Mouse (Mus musculus) heart, adult 11 months (tissue): ENCODE data around the gene Prkar2b.
A peak's percentile ranks its signal among the peaks of the same experiment; 100 is the strongest.

ENCODE experiments used
- DNase-seq: peaks from one replicate; pipeline ENCODE4 v3.0.0; 2022

The Prkar2b gene

DNA sequence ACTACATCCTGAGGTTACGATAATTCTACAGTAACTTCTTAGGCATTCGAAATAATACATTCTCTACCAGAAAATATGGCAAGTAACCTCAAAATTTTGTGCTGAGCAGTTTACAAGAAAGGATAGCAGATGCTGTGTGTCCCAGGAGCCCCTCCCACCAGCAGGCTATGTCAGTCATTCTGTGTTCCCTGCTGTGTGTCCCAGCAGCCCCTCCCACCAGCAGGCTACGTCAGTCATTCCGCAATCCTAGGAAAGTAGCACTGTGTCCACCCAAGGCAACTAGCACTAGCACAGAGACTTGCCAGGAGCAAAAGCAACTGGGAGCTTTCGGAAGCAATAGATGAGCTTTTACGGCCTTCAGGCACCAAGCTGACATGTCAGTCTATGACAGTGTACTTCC, 97.0 kb downstream of the Prkar2b start:
- no peak for DNase-seq

DNA sequence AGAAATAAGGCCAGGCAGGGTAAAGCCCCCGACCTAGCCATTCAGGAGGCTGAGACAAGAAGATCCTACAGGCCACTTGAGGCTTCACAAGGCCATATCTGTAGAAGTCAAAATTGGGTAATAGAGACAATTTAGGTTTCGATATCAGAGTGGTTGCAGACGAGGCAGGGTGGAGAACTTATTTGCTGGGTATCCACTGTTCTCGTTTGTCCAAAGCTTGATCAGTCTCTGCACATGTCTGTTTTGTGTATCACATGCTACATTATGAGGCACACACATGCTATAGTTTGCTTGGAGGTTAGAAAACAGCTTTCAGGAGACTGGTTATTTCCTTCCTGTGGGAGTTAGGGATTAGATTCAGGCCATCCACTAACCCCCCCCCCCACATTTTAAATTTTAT, 105.3 kb downstream of the Prkar2b start:
- no peak for DNase-seq

DNA sequence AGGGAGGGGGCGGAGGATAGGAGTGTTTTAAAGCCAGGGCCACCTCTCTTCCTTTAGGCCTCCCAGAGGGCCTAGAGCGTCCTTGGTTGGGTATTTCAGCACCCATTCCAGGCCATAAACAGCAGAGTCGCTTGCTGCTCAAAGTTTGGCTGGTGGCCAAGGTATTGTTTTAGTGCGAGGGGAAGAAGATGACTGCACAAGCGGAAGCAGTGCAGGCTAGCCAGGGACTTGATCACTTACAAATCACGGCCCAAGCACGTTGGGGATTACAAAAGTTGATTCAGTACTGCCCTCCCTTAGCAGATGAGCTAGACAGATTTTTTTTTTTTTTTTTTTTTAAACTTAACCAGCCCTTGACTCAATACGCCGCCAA, 110.5 kb downstream of the Prkar2b start:
- no peak for DNase-seq

DNA sequence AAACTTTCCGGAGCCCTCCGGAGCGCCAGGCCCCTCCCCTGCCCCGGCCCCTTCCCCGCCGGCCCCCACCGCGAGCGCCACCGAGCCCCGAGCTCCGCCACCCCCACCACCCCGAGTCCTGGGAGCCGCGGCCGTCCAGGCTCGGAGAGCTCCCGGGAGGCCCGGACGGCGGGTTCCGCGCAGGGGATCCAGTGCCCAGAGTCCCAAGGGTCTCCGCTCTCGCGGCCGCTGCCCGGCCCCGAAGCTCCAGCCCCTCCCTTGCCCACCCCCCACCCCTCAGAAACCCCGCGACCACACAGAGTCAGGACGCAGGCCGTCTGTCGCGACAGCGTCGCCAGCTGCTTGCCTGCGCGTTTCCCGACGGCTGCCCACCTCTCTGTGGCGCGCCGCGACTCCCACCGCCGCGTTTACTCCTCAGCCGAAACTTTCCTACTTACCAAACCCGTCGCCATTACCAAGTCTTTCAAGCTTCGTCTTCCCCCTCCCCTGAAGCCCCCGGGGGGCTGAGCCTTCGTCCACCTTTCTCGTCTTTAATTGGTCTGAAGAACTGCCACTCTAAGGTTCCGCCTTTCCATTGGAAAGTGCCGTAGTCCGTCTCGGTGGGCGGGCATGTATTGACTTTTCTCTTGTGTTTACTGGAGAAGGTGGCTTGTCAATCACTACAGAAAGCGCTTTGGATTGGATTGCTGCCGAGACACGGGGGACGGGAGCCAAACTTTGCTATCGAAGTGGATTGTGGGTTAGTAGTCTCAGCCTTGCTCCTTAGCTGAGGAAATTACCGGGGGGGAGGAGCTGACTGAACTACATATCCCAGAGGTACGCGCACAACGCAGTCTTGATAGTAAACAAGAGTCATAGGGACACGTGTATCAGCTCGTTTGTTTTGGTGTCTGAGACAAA, 111.1 kb downstream of the Prkar2b start, which contains the start of gene Hbp1:
Gene Hbp1 (minus strand): TSS at position 777 of the 900 bp plus-strand sequence.
- DNase-seq: peak; percentile 100

DNA sequence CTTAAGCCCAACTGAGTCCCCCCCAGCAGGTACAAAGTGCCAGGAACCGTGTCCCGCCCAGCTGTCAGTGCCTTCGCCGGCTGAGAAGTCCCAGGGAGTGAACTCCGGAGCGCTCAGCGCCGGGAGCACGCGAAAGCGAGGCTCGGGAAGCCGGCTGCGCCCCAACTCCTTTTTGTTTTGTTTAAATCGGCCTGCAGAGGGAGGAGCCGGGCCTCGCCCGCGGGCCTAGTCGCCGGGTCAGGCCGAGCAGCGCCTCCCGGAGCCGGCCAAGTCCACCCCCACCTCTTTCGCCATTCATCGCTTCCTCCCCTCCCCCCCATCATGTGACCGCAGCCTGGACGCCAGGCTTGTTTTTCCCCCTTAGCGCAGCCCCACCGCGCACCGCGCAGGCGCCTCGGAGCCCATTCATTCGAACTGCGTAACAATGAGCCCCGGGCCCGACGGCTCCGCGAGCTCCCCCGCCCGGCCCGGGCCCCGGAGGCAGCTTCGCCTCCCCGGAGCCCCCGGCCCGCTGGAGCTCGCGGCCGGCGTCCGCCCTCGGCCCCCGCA, 111.8 kb downstream of the Prkar2b start:
- DNase-seq: peak; percentile 99

DNA sequence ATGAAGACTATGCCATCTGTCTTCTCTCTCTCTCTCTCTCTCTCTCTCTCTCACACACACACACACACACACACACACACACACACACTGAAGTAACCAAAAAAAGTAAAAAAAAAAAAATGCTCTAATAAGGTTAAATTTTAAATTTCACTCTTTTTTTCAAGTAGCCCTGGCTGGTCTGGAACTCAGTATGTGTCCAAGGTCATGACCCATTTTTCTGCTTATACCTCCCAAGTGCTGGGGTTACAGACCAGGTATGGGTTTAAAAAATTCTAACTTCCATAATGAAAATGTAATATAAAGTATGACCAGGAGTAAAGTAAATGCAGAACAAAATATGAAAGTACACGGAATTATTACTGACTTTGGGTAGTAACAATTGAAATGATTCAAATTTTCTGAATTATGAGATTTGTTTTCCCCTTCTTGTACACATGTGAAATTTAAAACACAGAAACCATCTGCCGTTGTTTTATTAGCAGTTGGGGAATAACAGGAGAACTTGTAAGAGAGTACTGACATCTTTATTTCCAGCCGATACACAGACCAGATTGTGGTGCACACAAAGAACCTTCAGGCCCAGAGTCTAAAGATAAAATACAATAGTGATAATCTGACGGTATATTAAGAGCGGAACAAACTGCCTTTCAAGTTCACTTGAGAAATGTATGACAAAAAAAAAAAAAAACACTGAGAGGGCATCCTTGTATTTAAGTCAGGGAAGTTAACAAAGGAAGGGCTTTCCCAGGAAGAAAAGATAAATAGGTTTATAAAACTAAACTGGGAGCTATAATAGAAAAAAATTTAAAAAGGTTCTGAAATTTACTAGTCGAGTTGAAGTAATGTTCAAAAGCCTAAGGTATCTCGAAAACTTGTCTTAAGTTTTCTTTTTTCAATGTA, 112.7 kb downstream of the Prkar2b start:
- no peak for DNase-seq

DNA sequence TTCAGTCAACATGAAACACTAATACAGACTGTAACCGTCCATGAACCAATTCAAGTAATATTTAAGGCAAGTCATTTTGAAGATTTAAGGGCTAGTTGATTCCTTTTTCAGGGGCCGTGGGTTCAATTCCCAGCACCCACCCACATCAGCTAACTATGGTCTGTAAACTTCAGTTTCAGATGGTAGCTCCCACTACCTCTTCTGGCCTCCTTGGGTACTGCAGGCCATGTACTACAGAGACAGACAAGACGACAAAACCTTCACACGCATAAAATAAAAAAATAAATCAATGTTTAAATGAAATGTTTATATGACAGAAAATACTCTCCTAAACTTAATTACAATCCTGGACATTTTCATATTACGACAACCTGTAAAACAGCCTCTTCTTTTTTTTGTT, 113.6 kb downstream of the Prkar2b start:
- no peak for DNase-seq

DNA sequence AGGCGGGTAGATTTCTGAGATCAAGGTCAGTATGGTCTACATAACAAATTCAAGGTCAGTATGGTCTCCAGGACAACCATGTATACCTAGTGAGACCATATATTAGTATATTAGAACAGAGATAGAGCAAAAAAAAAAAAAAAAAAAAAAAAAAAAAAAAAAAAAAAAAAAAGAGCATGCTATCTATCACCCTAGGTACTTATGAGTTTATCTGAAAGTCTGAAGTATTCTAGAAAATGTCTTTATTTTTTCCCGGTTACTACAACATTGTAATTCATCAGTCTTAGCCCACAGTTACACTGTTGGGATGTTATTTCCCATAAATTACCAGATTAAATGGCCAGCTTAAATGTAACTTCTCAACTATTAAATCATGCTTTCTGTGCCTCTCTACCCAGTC, 116.7 kb downstream of the Prkar2b start:
- DNase-seq: no peak

DNA sequence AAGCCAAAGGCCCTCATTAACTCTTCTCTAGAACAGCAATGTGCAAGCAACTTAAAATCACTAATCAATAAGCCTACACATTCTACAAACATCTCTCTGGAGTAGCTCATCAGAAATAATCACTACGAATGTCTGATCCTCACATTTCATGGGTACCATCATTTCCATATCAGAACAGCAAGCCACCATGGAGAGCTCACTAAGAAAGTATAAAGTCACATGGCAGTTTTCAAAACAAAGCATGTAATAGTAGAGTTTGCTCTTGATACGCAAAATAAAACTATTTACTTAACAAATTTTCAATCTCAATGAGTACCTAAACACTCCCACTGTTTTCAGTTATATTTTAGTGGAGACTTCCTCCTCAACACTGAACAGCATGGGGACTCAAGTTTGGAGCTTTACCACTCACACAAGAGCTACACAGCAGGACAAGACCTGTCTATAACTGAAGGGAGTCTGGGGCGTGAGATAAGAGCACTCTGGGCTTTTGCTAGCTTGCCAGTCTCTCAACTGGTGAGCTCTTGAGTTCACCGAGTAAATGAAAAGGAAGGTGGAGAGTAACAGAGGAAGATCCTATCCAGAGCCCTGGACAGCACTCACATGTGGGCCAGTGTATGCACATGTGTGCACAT, 118.0 kb downstream of the Prkar2b start:
- no peak for DNase-seq

DNA sequence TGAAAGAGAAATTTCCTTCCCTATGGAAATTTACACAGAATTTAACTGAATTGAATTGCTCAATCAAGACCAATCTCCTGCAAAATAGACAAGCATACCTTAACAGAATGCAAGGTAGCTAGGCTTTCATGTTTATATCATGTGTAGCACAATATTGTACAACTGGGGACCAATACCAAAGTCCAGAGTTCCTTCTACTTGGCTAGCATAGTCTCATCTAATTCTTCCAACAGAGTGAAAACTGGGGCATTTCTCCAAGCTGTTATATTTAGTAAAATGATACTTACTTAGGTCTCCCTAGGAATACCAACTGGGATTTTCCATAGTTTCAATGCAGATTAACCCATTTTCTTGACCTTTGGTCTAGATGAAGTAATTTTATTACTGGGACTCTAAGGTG, 122.1 kb downstream of the Prkar2b start:
- no peak for DNase-seq

DNA sequence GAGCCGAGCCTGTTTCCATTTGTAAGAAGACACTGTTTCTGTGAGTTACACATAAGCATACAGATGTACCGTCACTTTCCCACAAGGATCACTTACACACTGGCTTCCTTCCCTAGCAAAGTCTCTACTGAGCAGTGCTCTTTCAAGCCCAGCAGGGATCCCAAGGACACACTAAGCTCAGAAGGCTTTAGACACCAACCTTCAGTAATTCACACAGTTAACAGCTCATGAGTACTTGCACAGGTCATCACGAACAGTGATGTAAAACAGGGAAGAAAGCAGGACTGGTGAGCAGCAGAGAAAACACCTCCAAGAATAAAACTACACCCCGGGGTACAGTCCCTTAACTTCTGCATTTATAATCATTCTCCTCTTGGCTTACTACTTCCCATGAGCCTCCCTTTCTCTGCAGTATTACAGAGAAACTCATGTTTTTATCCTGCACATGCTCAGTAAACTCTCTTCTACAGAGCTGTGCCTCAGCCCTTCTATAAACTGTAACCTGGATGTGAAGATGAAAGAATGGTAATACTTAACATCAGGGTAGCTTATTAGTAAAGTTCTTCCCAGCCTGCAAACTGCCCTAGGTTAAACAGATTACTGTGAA, 122.6 kb downstream of the Prkar2b start:
- DNase-seq: no peak

DNA sequence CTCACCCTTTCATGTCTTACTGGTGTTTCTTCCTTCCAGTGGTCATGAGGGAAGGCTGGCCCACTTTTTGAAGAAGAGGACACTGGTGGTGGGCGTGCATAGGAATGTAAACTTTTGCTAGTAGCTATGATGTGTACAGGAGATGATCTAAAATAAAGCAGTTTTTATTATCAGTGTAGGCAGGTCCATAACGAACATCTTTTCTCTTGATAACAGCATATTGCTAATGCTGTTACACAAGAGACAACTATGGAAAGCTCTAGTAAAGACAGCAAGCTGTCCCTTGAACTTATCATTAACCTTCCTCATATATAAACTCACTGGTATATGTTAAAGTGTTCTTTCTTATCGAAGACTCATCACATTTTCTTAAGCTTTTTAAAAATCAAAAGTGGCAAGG, 123.5 kb downstream of the Prkar2b start:
- no peak for DNase-seq

DNA sequence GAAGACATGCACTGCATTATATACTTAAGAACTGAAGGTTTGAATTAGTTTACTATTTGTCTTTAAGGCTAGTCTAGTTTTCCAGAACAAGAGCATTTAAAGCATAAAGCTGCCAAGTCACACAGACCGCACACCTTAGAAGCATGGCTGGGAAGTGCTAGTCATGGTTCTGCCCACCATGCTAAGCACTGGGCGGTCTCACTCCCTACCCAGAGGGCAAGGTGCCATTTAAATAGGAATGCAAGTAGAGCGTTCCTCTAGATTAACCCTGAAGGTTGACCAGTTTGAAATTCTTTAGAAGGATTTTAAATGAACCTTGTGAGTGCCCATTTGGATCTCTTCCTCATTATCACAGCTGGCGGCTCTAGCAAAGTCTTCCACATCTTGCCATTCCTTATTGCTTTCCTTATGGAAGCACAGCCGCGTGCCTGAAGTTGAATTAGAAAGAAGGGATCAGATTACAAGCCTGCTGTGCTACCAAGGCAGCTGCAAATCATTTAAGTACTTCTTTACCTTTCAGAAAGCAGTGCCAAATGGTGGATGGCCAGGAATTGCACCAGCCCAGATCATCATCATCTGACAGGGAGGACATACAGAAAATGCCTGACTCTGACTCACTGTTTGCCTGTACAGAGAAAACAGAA, 124.3 kb downstream of the Prkar2b start:
- no peak for DNase-seq

DNA sequence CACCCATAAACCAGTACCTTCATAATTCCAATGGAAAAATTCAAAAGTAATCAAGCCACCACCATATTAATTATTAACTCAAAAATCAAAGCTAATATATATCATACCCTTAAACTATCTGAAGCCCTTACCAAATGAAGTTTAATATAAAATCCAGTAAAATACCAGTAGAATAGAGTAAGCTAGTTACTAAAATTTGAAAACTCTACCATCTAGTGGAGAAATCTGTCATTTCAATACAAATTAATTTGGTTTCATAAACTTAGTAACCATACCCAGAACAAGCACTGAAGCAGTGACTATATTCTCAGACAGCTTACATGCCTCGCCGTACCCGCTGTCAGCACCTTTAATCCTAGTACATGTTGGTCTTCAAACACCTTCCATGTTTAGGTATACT, 129.3 kb downstream of the Prkar2b start:
- no peak for DNase-seq

DNA sequence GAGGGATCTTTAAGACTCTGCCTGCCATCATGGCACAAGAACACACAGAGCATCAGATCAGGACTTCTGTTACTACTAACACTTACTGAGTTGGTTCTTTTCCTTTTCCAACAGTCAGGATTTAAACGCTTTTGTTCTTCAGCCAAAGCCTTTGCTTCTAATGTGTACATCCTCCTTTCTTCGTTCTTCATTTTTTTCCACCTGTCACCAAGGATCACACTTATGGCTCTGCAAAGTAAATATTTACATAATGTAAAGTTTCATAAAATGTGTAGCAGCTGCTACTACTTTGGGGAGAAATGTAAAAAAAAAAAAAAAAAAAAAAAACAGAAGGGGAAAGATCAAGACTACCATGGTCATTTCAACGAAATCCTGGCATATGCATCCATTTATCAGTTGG, 132.6 kb downstream of the Prkar2b start:
- no peak for DNase-seq

DNA sequence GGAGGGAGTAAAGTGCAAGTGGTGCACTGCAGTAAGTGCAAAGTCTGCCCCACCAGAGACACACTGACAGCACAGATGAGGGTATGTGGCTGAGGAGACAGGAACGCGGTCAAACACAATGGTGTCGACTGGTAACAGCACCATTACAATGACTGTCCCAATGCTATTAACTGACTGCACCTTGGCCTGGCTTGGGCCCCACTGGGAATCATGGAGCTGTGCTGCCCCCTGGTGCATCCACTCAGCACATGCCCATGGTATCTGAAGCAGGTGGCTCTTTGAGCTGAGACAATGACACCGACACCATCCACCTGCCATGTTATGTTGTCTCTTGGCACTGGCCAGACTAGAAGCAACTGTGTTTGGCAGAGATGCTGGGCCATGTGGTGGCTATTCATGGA, 134.4 kb downstream of the Prkar2b start:
- peak; percentile 98 for DNase-seq

DNA sequence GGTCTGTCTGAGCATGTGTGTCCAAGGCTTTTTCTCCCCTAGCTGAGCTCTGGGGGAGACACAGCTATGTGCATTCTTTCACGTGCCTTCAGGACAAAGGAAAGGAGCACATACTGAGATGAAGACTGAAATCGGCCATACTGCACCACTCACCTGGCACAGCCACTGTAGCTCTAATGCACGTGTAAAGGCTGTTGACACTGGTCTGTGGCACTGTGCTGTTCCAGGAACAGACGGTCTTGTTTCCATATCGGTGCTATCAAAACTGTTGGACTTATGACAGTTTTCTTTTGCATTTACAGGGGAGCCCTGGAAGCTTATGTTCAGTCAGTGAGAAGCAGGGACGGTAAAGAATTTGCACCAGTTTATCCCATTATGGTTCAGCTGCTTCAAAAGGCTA, 135.8 kb downstream of the Prkar2b start:
- DNase-seq: peak; percentile 79

DNA sequence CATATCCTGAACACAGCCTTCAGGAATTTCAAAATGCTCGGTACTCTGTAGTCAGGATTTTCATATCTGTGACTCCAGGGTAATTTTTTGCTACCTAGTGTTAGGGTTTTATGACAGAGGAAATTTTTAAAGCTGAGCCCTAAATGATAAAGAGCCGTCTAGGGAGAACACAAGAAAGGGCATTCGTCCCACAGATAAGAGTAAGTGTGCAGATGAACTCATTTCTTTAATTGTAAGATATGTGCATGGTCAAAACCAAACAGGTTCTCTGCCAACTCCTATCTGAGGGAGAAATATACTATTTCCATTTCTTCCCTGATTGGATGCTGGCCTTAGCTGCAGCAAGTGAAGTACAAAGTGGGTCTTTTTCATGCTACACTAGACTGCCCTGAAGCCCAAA, 137.0 kb downstream of the Prkar2b start:
- no peak for DNase-seq

DNA sequence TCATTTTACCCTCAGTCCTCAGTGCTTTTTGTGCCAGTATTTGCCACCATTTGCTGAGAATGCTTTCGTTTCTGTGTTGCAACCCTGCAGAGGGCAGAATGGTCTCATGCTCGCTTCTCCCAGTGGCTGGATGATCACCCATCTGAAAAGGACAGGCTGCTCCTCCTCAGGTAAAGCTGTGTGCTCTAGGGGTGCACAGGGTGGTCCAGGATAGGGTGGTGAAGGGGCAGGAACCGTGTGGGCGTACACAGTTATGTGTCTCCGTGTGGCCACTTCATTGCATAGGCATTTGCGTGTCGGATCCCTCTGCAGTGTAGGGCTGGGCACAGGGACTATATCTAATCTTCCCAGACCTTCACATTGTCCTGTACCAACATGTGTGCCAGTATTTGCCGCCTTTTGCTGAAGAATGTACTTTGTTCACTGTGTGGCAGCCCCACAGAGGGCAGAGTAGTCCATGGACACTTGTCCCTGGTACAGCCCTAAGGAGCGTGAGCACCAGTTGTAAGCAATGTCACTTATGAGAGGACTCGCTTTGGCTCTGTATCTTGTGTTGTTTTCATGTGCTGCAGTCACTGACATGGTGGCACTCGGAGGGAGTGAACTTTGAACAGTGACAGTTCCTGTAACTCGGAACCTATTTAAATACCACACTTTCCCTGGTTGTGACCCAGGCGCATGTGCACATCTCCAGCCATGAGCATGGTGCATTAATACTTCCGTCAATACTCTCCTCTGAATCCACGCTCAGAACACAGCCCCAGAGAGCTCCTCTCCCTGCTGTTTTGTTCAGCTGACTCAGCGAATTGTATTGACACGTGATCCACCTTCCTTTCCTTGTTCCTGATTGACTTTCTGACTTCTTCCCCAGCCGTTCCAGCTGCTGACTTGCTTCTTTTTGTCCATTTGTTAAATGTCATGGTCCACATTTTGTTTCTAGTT, 140.4 kb downstream of the Prkar2b start:
- DNase-seq: peak; percentile 89

DNA sequence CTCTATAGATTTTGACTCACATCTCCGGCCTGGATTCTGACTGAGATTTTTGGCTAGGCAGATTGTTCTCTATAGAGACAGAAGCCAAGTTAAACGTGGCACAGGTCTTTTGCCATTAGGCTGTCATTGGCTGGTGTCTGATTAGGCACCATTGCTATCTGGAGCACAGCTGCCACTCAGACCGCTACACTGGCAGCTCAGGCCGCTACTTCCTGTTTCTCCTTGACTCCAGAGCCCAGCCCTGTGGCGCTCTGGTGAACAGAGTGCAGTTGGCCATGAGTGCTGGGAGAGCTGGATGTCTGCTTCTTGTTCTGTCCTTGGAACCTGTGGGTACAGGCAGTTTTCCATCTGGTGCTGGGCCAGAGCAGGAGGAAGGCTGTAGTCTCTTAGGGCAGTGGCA, 143.9 kb downstream of the Prkar2b start:
- peak; percentile 99 for DNase-seq

DNA sequence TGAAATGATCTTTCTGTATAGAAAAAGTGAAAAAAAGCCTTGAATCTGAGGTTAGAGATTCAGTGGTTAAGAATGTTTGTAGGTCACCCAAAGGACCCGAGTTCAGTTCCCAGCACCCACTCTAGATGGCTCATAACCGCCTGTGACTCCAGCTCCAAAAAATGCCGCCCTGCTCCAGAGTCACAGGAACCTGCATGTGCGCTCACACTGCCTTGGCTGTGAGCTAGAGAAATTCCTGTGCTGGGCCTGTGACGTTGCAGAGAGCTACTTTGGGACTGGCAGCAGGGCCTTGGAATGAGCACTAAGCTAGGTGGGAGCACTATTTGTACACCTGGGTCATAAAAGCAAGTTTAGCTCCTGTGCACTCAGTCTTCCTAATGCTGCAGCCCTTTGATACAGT, 144.4 kb downstream of the Prkar2b start:
- DNase-seq: peak; percentile 93
